In genomic region chr8:126660658-126661316, GRCm38 (mm10) we compare ENCODE assay signal across 8 mouse cellular contexts.
DNase-seq lines count a peak whose midpoint lies in the region; ATAC-seq and TF ChIP-seq lines count a peak whose summit lies in the region.

No protein-coding gene starts in this region.

- ATAC-seq in hindbrain, embryonic 11.5 days (ENCODE audit: low FRiP score), result no peak
- ATAC-seq in liver, embryonic 16.5 days (ENCODE audit: low read depth), result no peak
- ATAC-seq in stomach, postnatal 0 days (ENCODE audit: low FRiP score, low TSS enrichment), result no peak; the same call in 1 of the 2 replicates

- peaks cover 64% of the 10 kb centered on the region for H3K4me1 ChIP-seq in heart, embryonic 10.5 days
- peaks cover 38% of the 10 kb centered on the region for H3K4me1 ChIP-seq in brown adipose tissue, adult 24 weeks (ENCODE audit: control insufficient read depth, insufficient read depth, insufficient read length, low read length)
- peaks cover 24% of the 10 kb centered on the region for H3K4me1 ChIP-seq in hindbrain, embryonic 11.5 days (replicated peaks; ENCODE audit: control insufficient read depth, insufficient read depth, low read length)
- H3K4me1 ChIP-seq in liver, embryonic 16.5 days (ENCODE audit: control insufficient read depth, low read depth, low read length), result peaks cover 35% of the 10 kb centered on the region
- peaks cover 32% of the 10 kb centered on the region for H3K4me1 ChIP-seq in stomach, postnatal 0 days (replicated peaks; ENCODE audit: control insufficient read depth, insufficient read depth)

- no peak for TF ChIP-seq CTCF in stomach, postnatal 0 days (IDR thresholded peaks at IDR 0.05; ENCODE audit: low read depth)

- no peak for TF ChIP-seq EP300 in stomach, postnatal 0 days (optimal IDR thresholded peaks at IDR 0.05)

- H3K27me3 ChIP-seq in heart, embryonic 10.5 days (ENCODE audit: insufficient read depth, poor library complexity, severe bottlenecking), result no peaks in the 10 kb centered on the region
- H3K27me3 ChIP-seq in hindbrain, embryonic 11.5 days (ENCODE audit: control insufficient read depth, insufficient read depth, low read length), result no peaks in the 10 kb centered on the region
- H3K27me3 ChIP-seq in liver, embryonic 16.5 days (ENCODE audit: control insufficient read depth, insufficient read depth, low read depth, low read length), result no peaks in the 10 kb centered on the region
- H3K27me3 ChIP-seq in stomach, postnatal 0 days (ENCODE audit: control insufficient read depth, insufficient read depth, low read length), result no peaks in the 10 kb centered on the region

- no peak for DNase-seq in heart, embryonic 10.5 days (ENCODE audit: low spot score)
- no peak for DNase-seq in heart, adult 8-10 months (ENCODE audit: low spot score)
- DNase-seq in hindbrain, embryonic 11.5 days (ENCODE audit: low spot score), result peak; percentile 52
- peak; percentile 52 for DNase-seq in stomach, postnatal 0 days (ENCODE audit: low spot score)
- no peak for DNase-seq in spleen, adult 18-20 months
- DNase-seq in left cerebral cortex, adult 11 months (ENCODE audit: low spot score), result no peak

- H3K9ac ChIP-seq in hindbrain, embryonic 11.5 days (ENCODE audit: low read depth, low read length), result no peak overlapping the region
- H3K9ac ChIP-seq in liver, embryonic 16.5 days (ENCODE audit: low read depth, low read length), result no peak overlapping the region
- H3K9ac ChIP-seq in stomach, postnatal 0 days (ENCODE audit: low read length), result peak overlapping the region; percentile 60

- 9% methylated on average over 9 of the region's 12 CpGs for WGBS in heart, embryonic 10.5 days
- WGBS in hindbrain, embryonic 11.5 days, result 33% methylated on average over 10 of the region's 12 CpGs
- 21% methylated on average over 11 of the region's 12 CpGs for WGBS in liver, embryonic 16.5 days (ENCODE audit: insufficient replicate concordance)
- 5% methylated on average over 8 of the region's 12 CpGs for WGBS in stomach, postnatal 0 days

- peak overlapping the region; percentile 97 for H3K27ac ChIP-seq in heart, embryonic 10.5 days
- 0 out of 2 replicates have a peak overlapping the region, but pooled peaks have one; percentile 31 for H3K27ac ChIP-seq in brown adipose tissue, adult 24 weeks (replicated peaks; ENCODE audit: low read depth, low read length)
- peak overlapping the region; percentile 31; the same call in 1 of the 2 replicates for H3K27ac ChIP-seq in hindbrain, embryonic 11.5 days (ENCODE audit: low read depth, low read length)
- H3K27ac ChIP-seq in liver, embryonic 16.5 days (ENCODE audit: low read length), result no peak overlapping the region
- H3K27ac ChIP-seq in stomach, postnatal 0 days (replicated peaks), result peak overlapping the region; percentile 88

- no peaks in the 10 kb centered on the region for H3K36me3 ChIP-seq in heart, embryonic 10.5 days
- H3K36me3 ChIP-seq in hindbrain, embryonic 11.5 days (ENCODE audit: control insufficient read depth, insufficient read depth, low read length), result no peaks in the 10 kb centered on the region
- no peaks in the 10 kb centered on the region for H3K36me3 ChIP-seq in liver, embryonic 16.5 days (ENCODE audit: control insufficient read depth, insufficient read depth)
- H3K36me3 ChIP-seq in stomach, postnatal 0 days (ENCODE audit: control insufficient read depth, insufficient read depth, low read length), result no peaks in the 10 kb centered on the region

- H3K4me3 ChIP-seq in heart, embryonic 10.5 days, result peak overlapping the region; percentile 42
- H3K4me3 ChIP-seq in brown adipose tissue, adult 24 weeks (ENCODE audit: insufficient read depth, low read depth, low read length), result no peak overlapping the region
- H3K4me3 ChIP-seq in hindbrain, embryonic 11.5 days (ENCODE audit: low read depth, low read length), result no peak overlapping the region
- no peak overlapping the region for H3K4me3 ChIP-seq in liver, embryonic 16.5 days (ENCODE audit: low read depth, low read length)
- no peak overlapping the region for H3K4me3 ChIP-seq in stomach, postnatal 0 days (ENCODE audit: low read depth, low read length)

- H3K4me2 ChIP-seq in hindbrain, embryonic 11.5 days (replicated peaks; ENCODE audit: low read depth, low read length), result no peak overlapping the region
- 0 out of 2 replicates have a peak overlapping the region, but pooled peaks have one; percentile 10 for H3K4me2 ChIP-seq in liver, embryonic 16.5 days (ENCODE audit: low read depth, low read length)
- peak overlapping the region; percentile 40 for H3K4me2 ChIP-seq in stomach, postnatal 0 days (replicated peaks; ENCODE audit: low read depth)

- no peaks in the 10 kb centered on the region for H3K9me3 ChIP-seq in heart, embryonic 10.5 days
- no peaks in the 10 kb centered on the region for H3K9me3 ChIP-seq in hindbrain, embryonic 11.5 days (ENCODE audit: control insufficient read depth, low read length)
- H3K9me3 ChIP-seq in liver, embryonic 16.5 days (replicated peaks; ENCODE audit: control insufficient read depth, low read length), result no peaks in the 10 kb centered on the region
- H3K9me3 ChIP-seq in stomach, postnatal 0 days (ENCODE audit: control insufficient read depth, low read length), result no peaks in the 10 kb centered on the region

Comparison
In these comparisons a context has a peak if more than half of its experiments do, and no peak if none do; other contexts are left out.
1. DNase-seq: peak in hindbrain, embryonic 11.5 days (single experiment) and stomach, postnatal 0 days (single experiment); none in heart, embryonic 10.5 days (single experiment), heart, adult 8-10 months (single experiment), spleen, adult 18-20 months (0 of 2) and left cerebral cortex, adult 11 months (single experiment).